In genomic region chr9:119473011-119473410, GRCm38 (mm10) we compare ENCODE assay signal across 20 mouse cellular contexts. TPM values are rescaled to one million over a fixed set of nuclear protein-coding genes. Genes with fewer than 3 reads are reported as not detected.
DNase-seq lines count a peak whose midpoint lies in the region; ATAC-seq and TF ChIP-seq lines count a peak whose summit lies in the region.
"Had no signal": no experiment of that assay in that cellular context is flagged by ENCODE, and none has a peak within 500 bp of the region (broad histone marks: within the 10 kb centered on the region; RNA-seq: fewer than 3 reads in every experiment).

No protein-coding gene starts in this region.

- peaks cover 16% of the 10 kb centered on the region for H3K4me1 ChIP-seq in heart, adult 2 months (ENCODE audit: control insufficient read depth, insufficient read depth, low read length)
- H3K4me1 ChIP-seq in heart, postnatal 0 days (ENCODE audit: control insufficient read depth, insufficient read depth), result peaks cover 55% of the 10 kb centered on the region

- H3K36me3 ChIP-seq in heart, adult 2 months (ENCODE audit: control insufficient read depth, insufficient read depth, low read length), result no peaks in the 10 kb centered on the region
- H3K36me3 ChIP-seq in heart, postnatal 0 days (replicated peaks; ENCODE audit: control insufficient read depth, insufficient read depth, low read length), result no peaks in the 10 kb centered on the region

- peak overlapping the region; percentile 77; the same call in 1 of the 2 replicates for H3K27ac ChIP-seq in heart, adult 2 months
- H3K27ac ChIP-seq in heart, postnatal 0 days (ENCODE audit: low read depth), result peak overlapping the region; percentile 33
- H3K27ac ChIP-seq: embryonic facial prominence, embryonic 12.5 days; forebrain, embryonic 15.5 days; hindbrain, embryonic 13.5 days; hindbrain, postnatal 0 days had no signal

- no peak overlapping the region for H3K4me3 ChIP-seq in heart, adult 2 months
- H3K4me3 ChIP-seq in heart, postnatal 0 days (ENCODE audit: low read depth, low read length), result no peak overlapping the region
- H3K4me3 ChIP-seq: embryonic facial prominence, embryonic 12.5 days; forebrain, embryonic 15.5 days; hindbrain, embryonic 13.5 days had no signal

- H3K27me3 ChIP-seq in heart, adult 2 months (ENCODE audit: control insufficient read depth, insufficient read depth, low read length), result no peaks in the 10 kb centered on the region
- no peaks in the 10 kb centered on the region for H3K27me3 ChIP-seq in heart, postnatal 0 days (ENCODE audit: control insufficient read depth, insufficient read depth, low read length)
- H3K27me3 ChIP-seq: CH12.LX; embryonic facial prominence, embryonic 12.5 days; forebrain, embryonic 15.5 days; hindbrain, embryonic 13.5 days; Patski had no signal

- no peak for DNase-seq in heart, adult 2 months
- no peak for DNase-seq in heart, postnatal 4 days
- DNase-seq in heart, postnatal 0 days (ENCODE audit: low spot score), result no peak
- DNase-seq in heart, adult 8-10 months (ENCODE audit: low spot score), result no peak
- peak; percentile 27 to 70 for DNase-seq in kidney, adult 8-10 months
- no peak for DNase-seq in kidney, postnatal 14 days
- DNase-seq in 3T3-L1 (ENCODE audit: low read depth, low spot score), result peak; percentile 37
- DNase-seq in left cerebral cortex, postnatal 10 days (ENCODE audit: extremely low spot score in 1 of 2, low spot score in 2 of 2), result no peak
- DNase-seq: adrenal gland, postnatal 10 days; cerebellum, adult 11 months; cerebellum, adult 9-10 months; cerebellum, postnatal 25 days; gastrocnemius, postnatal 36 days; heart, adult 11 months had no signal

- 84% methylated on average over 1 of the region's 1 CpGs for WGBS in heart, adult 2 months
- 89% methylated on average over 1 of the region's 1 CpGs for WGBS in heart, postnatal 0 days

- H3K9me3 ChIP-seq in heart, postnatal 0 days (replicated peaks; ENCODE audit: control insufficient read depth, low read length), result no peaks in the 10 kb centered on the region
- H3K9me3 ChIP-seq: embryonic facial prominence, embryonic 12.5 days; forebrain, embryonic 15.5 days; hindbrain, embryonic 13.5 days had no signal

- TF ChIP-seq EP300 in heart, adult 2 months (IDR thresholded peaks at IDR 0.05; ENCODE audit: insufficient read depth, low read depth, low read length), result no peak
- TF ChIP-seq EP300 in heart, postnatal 0 days (IDR thresholded peaks at IDR 0.05; ENCODE audit: low read depth), result no peak

- ATAC-seq in heart, postnatal 0 days (ENCODE audit: insufficient read depth, low read depth), result no peak
- ATAC-seq: forebrain, embryonic 15.5 days; hindbrain, postnatal 0 days; Patski had no signal

- no peak overlapping the region for H3K4me2 ChIP-seq in heart, postnatal 0 days (ENCODE audit: low read depth, low read length)
- H3K4me2 ChIP-seq: embryonic facial prominence, embryonic 12.5 days; forebrain, embryonic 15.5 days; hindbrain, embryonic 13.5 days had no signal

- H3K9ac ChIP-seq in heart, adult 2 months (ENCODE audit: low read depth, low read length), result no peak overlapping the region
- H3K9ac ChIP-seq in heart, postnatal 0 days (replicated peaks; ENCODE audit: low read depth, low read length), result no peak overlapping the region
- H3K9ac ChIP-seq: embryonic facial prominence, embryonic 12.5 days; forebrain, embryonic 15.5 days; hindbrain, embryonic 13.5 days had no signal

- intact Hi-C loops in heart, adult 2 months (cut with DNase I), result no loop called here
- intact Hi-C loops in left cerebral cortex, postnatal 10 days (cut with DNase I), result no loop called here

- no peak for TF ChIP-seq CTCF in heart, adult 2 months (IDR thresholded peaks at IDR 0.05)
- TF ChIP-seq CTCF in heart, postnatal 0 days (IDR thresholded peaks at IDR 0.05; ENCODE audit: low read depth), result no peak

- H3K79me2 ChIP-seq in heart, adult 2 months (replicated peaks; ENCODE audit: control insufficient read depth, insufficient read depth, low read length), result no peaks in the 10 kb centered on the region

- no peak for TF ChIP-seq POLR2A in heart, adult 2 months (IDR thresholded peaks at IDR 0.05; ENCODE audit: insufficient read depth, low read depth, low read length)

RNA-seq across cellular contexts. Expression of gene Exog, which starts 28.3 kb away (rescaled TPM):
- total RNA-seq in heart, adult 2 months (2021), result 1 to 10 TPM; 2.0 to 3.1 TPM
- polyA plus RNA-seq in heart, adult 2 months (2012; rRNA removed), result 1.7 and 2.8 TPM in 2 replicates
- total RNA-seq in heart, postnatal 4 days (2021), result 1 to 10 TPM; 4.2 to 4.5 TPM
- 1.4 and 3.0 TPM in 2 replicates for total RNA-seq in heart, postnatal 0 days (2014; rRNA removed; ENCODE audit: low replicate concordance)
- 4.2 and 4.8 TPM in 2 replicates for polyA plus RNA-seq in heart, postnatal 0 days (2015; fragmentation: Nextera tagmentation; extraction: Ambion mirVana)
- 1 to 10 TPM; 2.4 to 3.3 (median 2.8) TPM for total RNA-seq in heart, adult 8-10 months (2022)
- total RNA-seq in left cerebral cortex, postnatal 10 days (2021), result 10 to 100 TPM; 26.5 to 26.7 TPM

Comparison
In these comparisons a context has a peak if more than half of its experiments do, and no peak if none do; other contexts are left out.
1. DNase-seq: peak in kidney, adult 8-10 months (2 of 2) and 3T3-L1 (single experiment); none in heart, adult 2 months (0 of 2), heart, postnatal 4 days (single experiment), heart, postnatal 0 days (single experiment), heart, adult 8-10 months (single experiment), kidney, postnatal 14 days (single experiment) and left cerebral cortex, postnatal 10 days (0 of 2).